Mouse (Mus musculus) erythroblast, embryonic 14.5 days (primary cell): ENCODE data around the gene Itga9.

ENCODE experiments used
- GATA1 ChIP-seq: IDR thresholded peaks from 2 replicates; pipeline ENCODE4 v1.6.1; 2012; ENCODE audit warnings: low read length, inconsistent platforms, mixed read lengths
- TAL1 ChIP-seq: IDR thresholded peaks from 3 replicates; pipeline ENCODE4 v1.6.1; 2012; ENCODE audit warnings: low read length, inconsistent platforms, mixed read lengths

DNA sequence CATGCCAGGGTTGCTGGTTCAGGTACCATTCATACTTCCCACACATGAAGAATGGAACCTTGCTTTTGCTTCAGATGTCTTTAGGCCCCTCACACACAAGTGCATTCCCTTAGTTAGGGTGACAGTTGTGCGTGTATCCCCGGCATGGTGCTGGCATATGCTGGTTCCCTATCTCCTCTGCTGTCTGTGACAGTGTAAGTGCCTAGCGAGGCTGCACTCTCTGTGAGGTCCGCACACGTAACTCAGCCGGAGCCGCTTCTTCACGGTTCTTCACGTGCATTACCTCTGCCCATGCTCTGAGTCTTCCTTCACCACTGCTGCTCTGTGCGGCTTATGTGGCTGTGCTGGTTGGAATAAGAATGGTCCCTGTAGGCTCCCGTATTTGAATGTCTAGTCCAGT lies 43.1 kb upstream of the Itga9 start:
- no peak for TF ChIP-seq TAL1
- no peak for TF ChIP-seq GATA1
